Mouse (Mus musculus): Measurements from ENCODE around the gene Eif1ax.

GRCm38 (mm10) chrX:159364506-159364905, 7.5 kb upstream of the Eif1ax start:
- TF ChIP-seq POLR2A (IDR thresholded peaks at IDR 0.05; ENCODE audit: borderline replicate concordance, extremely low read depth, low read depth, low read length) (no peak), CTCF (IDR thresholded peaks at IDR 0.05; ENCODE audit: insufficient read depth, low read length) (no peak)

All from lung, adult 2 months (tissue).